ENCODE assay signal across 8 mouse cellular contexts in genomic region chr11:72940208-72941143, GRCm38 (mm10). TPM values are rescaled to one million over a fixed set of nuclear protein-coding genes. Genes with fewer than 3 reads are reported as not detected.
DNase-seq lines count a peak whose midpoint lies in the region; ATAC-seq and TF ChIP-seq lines count a peak whose summit lies in the region.

No protein-coding gene starts in this region.

- H3K9ac ChIP-seq in forebrain, embryonic 14.5 days (ENCODE audit: low read length) = peak overlapping the region; percentile 35; the same call in 1 of the 2 replicates
- peak overlapping the region; percentile 29; the same call in 1 of the 2 replicates for H3K9ac ChIP-seq in lung, embryonic 14.5 days

- peaks cover 1% of the 10 kb centered on the region; the same call in 1 of the 2 replicates for H3K4me1 ChIP-seq in bone marrow, adult 2 months (ENCODE audit: control insufficient read depth, insufficient read depth, low read length)
- H3K4me1 ChIP-seq in forebrain, embryonic 14.5 days (ENCODE audit: control insufficient read depth, insufficient read depth, low read length) = peaks cover 5% of the 10 kb centered on the region; the same call in 1 of the 2 replicates
- H3K4me1 ChIP-seq in lung, embryonic 14.5 days (ENCODE audit: insufficient read depth) = peaks cover 15% of the 10 kb centered on the region

- no peaks in the 10 kb centered on the region for H3K36me3 ChIP-seq in forebrain, embryonic 14.5 days (ENCODE audit: control insufficient read depth, insufficient read depth, low read length)
- H3K36me3 ChIP-seq in lung, embryonic 14.5 days (ENCODE audit: insufficient read depth) = no peaks in the 10 kb centered on the region

- no peak overlapping the region; the same call in 1 of the 2 replicates for H3K27ac ChIP-seq in left cerebral cortex, adult 2 months
- H3K27ac ChIP-seq in bone marrow, adult 2 months (ENCODE audit: control insufficient read depth, insufficient read depth, low read depth, low read length, poor library complexity) = no peak overlapping the region
- no peak overlapping the region; the same call in 1 of the 2 replicates for H3K27ac ChIP-seq in forebrain, embryonic 14.5 days (ENCODE audit: low read depth, low read length)
- no peak overlapping the region for H3K27ac ChIP-seq in lung, embryonic 14.5 days (ENCODE audit: low read depth)

- no peaks in the 10 kb centered on the region for H3K9me3 ChIP-seq in forebrain, embryonic 14.5 days (replicated peaks; ENCODE audit: control insufficient read depth, low read length)
- H3K9me3 ChIP-seq in lung, embryonic 14.5 days (ENCODE audit: low read depth, low read length) = no peaks in the 10 kb centered on the region

- no peaks in the 10 kb centered on the region for H3K27me3 ChIP-seq in forebrain, embryonic 14.5 days (replicated peaks; ENCODE audit: control insufficient read depth, insufficient read depth, low read length)
- no peaks in the 10 kb centered on the region for H3K27me3 ChIP-seq in lung, embryonic 14.5 days (ENCODE audit: insufficient read depth, low read length)

- DNase-seq in left cerebral cortex, adult 2 months (ENCODE audit: extremely low spot score in 1 of 2, low spot score in 2 of 2) = no peak
- no peak for DNase-seq in left cerebral cortex, adult 11 months (ENCODE audit: low spot score)
- peak; percentile 67 for DNase-seq in forebrain, embryonic 14.5 days (ENCODE audit: low spot score)
- DNase-seq in induced T-regulatory cell, adult 2 months (ENCODE audit: low read depth) = peak; percentile 76
- DNase-seq in lung, embryonic 14.5 days = peak; percentile 79
- DNase-seq in natural killer cell, adult 2 months (ENCODE audit: low spot score in 2 of 2) = no peak

- ATAC-seq in forebrain, embryonic 14.5 days = peak; percentile 66
- peak; percentile 51; the same call in 1 of the 2 replicates for ATAC-seq in lung, embryonic 14.5 days (ENCODE audit: insufficient read depth)
- peak; percentile 87 for ATAC-seq in neutrophil, adult 5-6 weeks (ENCODE audit: extremely low read depth, insufficient number of reproducible peaks, low FRiP score, poor library complexity, severe bottlenecking)

- WGBS in bone marrow, adult 2 months = 39% methylated on average over 20 of the region's 20 CpGs
- WGBS in forebrain, embryonic 14.5 days = 32% methylated on average over 20 of the region's 20 CpGs
- 26% methylated on average over 20 of the region's 20 CpGs for WGBS in lung, embryonic 14.5 days

- TF ChIP-seq CTCF in left cerebral cortex, adult 2 months (IDR thresholded peaks at IDR 0.05) = peak; percentile 76
- peak; percentile 66 for TF ChIP-seq CTCF in bone marrow, adult 2 months (IDR thresholded peaks at IDR 0.05; ENCODE audit: control insufficient read depth, insufficient read depth, low read length)
- TF ChIP-seq CTCF in lung, embryonic 14.5 days (IDR thresholded peaks at IDR 0.05; ENCODE audit: low read depth) = peak; percentile 87

- H3K4me2 ChIP-seq in forebrain, embryonic 14.5 days (ENCODE audit: low read length) = peak overlapping the region; percentile 39
- H3K4me2 ChIP-seq in lung, embryonic 14.5 days = peak overlapping the region; percentile 52

- TF ChIP-seq POLR2A in bone marrow, adult 2 months (IDR thresholded peaks at IDR 0.05; ENCODE audit: borderline replicate concordance, control insufficient read depth, low read depth, low read length) = no peak

- intact Hi-C loops in left cerebral cortex, adult 2 months (cut with DNase I) = no loop called here

- peak overlapping the region; percentile 42 for H3K4me3 ChIP-seq in left cerebral cortex, adult 2 months
- peak overlapping the region; percentile 65 for H3K4me3 ChIP-seq in bone marrow, adult 2 months (replicated peaks; ENCODE audit: control insufficient read depth, low read depth, low read length)
- H3K4me3 ChIP-seq in forebrain, embryonic 14.5 days (ENCODE audit: low read depth, low read length) = peak overlapping the region; percentile 31
- peak overlapping the region; percentile 32 for H3K4me3 ChIP-seq in lung, embryonic 14.5 days (ENCODE audit: low read depth, low read length)

RNA-seq across cellular contexts. Expression of gene Atp2a3, which starts 20.5 kb away (rescaled TPM):
- total RNA-seq in left cerebral cortex, adult 2 months (2021) = 1 to 10 TPM; 6.9 to 7.0 TPM
- polyA plus RNA-seq in bone marrow, adult 2 months (2011; ENCODE audit: insufficient read depth, insufficient read length, low replicate concordance, missing spikeins) = 153 and 281 TPM in 2 replicates
- 0.43 and 0.74 TPM in 2 replicates for polyA plus RNA-seq in forebrain, embryonic 14.5 days (2014; fragmentation: Nextera tagmentation; extraction: Ambion mirVana)
- polyA plus RNA-seq in lung, embryonic 14.5 days (2014; fragmentation: Nextera tagmentation; extraction: Ambion mirVana) = 7.4 and 7.6 TPM in 2 replicates
- 240 and 251 TPM in 2 replicates for total RNA-seq in neutrophil, adult 5-6 weeks (2017)

RNA-seq across cellular contexts. Expression of gene P2rx1, which starts 58.4 kb away (rescaled TPM):
- total RNA-seq in left cerebral cortex, adult 2 months (2021) = under 1 TPM; 0.20 to 0.40 TPM
- 19.8 and 31.7 TPM in 2 replicates for polyA plus RNA-seq in bone marrow, adult 2 months (2011; ENCODE audit: insufficient read depth, insufficient read length, low replicate concordance, missing spikeins)
- 0.53 and 0.57 TPM in 2 replicates for polyA plus RNA-seq in forebrain, embryonic 14.5 days (2014; fragmentation: Nextera tagmentation; extraction: Ambion mirVana)
- 1.9 and 2.1 TPM in 2 replicates for polyA plus RNA-seq in lung, embryonic 14.5 days (2014; fragmentation: Nextera tagmentation; extraction: Ambion mirVana)
- total RNA-seq in neutrophil, adult 5-6 weeks (2017) = 2.4 and 2.6 TPM in 2 replicates

Comparison
In these comparisons a context has a peak if more than half of its experiments do, and no peak if none do; other contexts are left out.
1. DNase-seq: peak in forebrain, embryonic 14.5 days (single experiment), induced T-regulatory cell, adult 2 months (single experiment) and lung, embryonic 14.5 days (single experiment); none in left cerebral cortex, adult 2 months (0 of 2), left cerebral cortex, adult 11 months (single experiment) and natural killer cell, adult 2 months (0 of 2).
2. RNA of gene Atp2a3, which starts 20.5 kb away (polyA plus RNA-seq): 153 to 281 TPM in bone marrow, adult 2 months; 7.4 to 7.6 TPM in lung, embryonic 14.5 days and 0.43 to 0.74 TPM in forebrain, embryonic 14.5 days; every median in the first group is over 10 times any median in the second.
3. Peak in every context shown above with its lines, with median percentiles within 50 percentile points of each other: H3K4me3 ChIP-seq, CTCF ChIP-seq and ATAC-seq.